ENCODE assay signal across 15 mouse cellular contexts in the genomic region with DNA sequence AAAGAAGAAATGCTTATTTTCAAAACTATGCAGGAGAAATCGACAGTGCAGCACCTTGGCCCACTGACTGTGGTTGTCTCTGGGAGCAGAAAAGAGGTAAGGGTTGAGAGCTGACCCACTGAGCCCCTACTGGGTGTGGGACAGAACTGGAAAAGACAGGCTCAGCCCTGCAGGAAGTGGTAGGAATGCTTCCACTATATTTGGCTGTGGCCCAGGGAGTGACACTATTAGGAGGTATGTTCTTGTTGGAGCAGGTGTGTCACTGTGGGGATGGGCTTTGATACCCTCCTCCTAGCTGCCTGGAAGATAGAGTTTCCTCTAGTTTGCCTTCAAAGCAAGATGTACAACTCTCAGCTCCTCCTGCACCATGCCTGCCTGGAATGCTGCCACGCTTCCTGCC.
"Had no signal": no experiment of that assay in that cellular context is flagged by ENCODE, and none has a peak within 500 bp of the region (broad histone marks: within the 10 kb centered on the region; RNA-seq: fewer than 3 reads in every experiment).

No protein-coding gene starts in this region.

- H3K4me3 ChIP-seq: left cerebral cortex, adult 2 months; limb, embryonic 12.5 days; liver, embryonic 15.5 days; midbrain, embryonic 10.5 days; myocyte; neural tube, embryonic 15.5 days had no signal

- H3K9ac ChIP-seq: limb, embryonic 12.5 days; liver, embryonic 15.5 days; neural tube, embryonic 15.5 days had no signal

- ATAC-seq: lung, postnatal 0 days had no signal

- H3K27ac ChIP-seq: left cerebral cortex, adult 2 months; limb, embryonic 12.5 days; liver, embryonic 15.5 days; midbrain, embryonic 10.5 days; neural tube, embryonic 15.5 days had no signal

- H3K36me3 ChIP-seq: limb, embryonic 12.5 days; liver, embryonic 15.5 days; midbrain, embryonic 10.5 days; neural tube, embryonic 15.5 days had no signal

- H3K27me3 ChIP-seq: limb, embryonic 12.5 days; liver, embryonic 15.5 days; neural tube, embryonic 15.5 days had no signal

- DNase-seq: kidney, adult 8-10 months; kidney, postnatal 25 days; lung, adult 2 months; lung, postnatal 4 days; midbrain, embryonic 14.5 days; right cerebral cortex, adult 18-20 months; right cerebral cortex, postnatal 25 days; thymus, postnatal 36 days had no signal

- H3K4me2 ChIP-seq: limb, embryonic 12.5 days; liver, embryonic 15.5 days; neural tube, embryonic 15.5 days had no signal

- H3K4me1 ChIP-seq: limb, embryonic 12.5 days; liver, embryonic 15.5 days; midbrain, embryonic 10.5 days; neural tube, embryonic 15.5 days had no signal

- H3K9me3 ChIP-seq: limb, embryonic 12.5 days; liver, embryonic 15.5 days; midbrain, embryonic 10.5 days; neural tube, embryonic 15.5 days had no signal
